Mouse (Mus musculus) MEL (cell line): ENCODE results near the gene Nenf. TPM values are rescaled to one million over a fixed set of nuclear protein-coding genes. Genes with fewer than 3 reads are reported as not detected.

Experiments
- DNase-seq: peaks from one replicate; pipeline ENCODE4 v3.0.0; 2011; ENCODE audit warnings: low read depth, low spot score
- H3K27ac ChIP-seq: 2 replicates; pipeline ENCODE4 v1.5.1; 2012; ENCODE audit warnings: low read depth, mild to moderate bottlenecking, control low read depth, low read length, moderate library complexity; ENCODE audit not compliant: control insufficient read depth
- H3K27me3 ChIP-seq, 2 experiments: fragments of 150-350 bp in 1 of 2; sonication (generic) in 1 of 2; 2 replicates each; pipeline ENCODE4 v1.6.1; 2012; ENCODE audit warnings: low read length in 2 of 2, mild to moderate bottlenecking in 2 of 2, improper control_type of control experiment in 1 of 2, moderate library complexity in 1 of 2; ENCODE audit not compliant: insufficient read depth in 2 of 2, control insufficient read depth in 1 of 2
- H3K36me3 ChIP-seq, 2 experiments: 2 replicates each; pipeline ENCODE4 v1.6.1; 2012 to 2014; ENCODE audit warnings: low read length in 2 of 2, improper control_type of control experiment in 1 of 2, inconsistent platforms in 1 of 2, mild to moderate bottlenecking in 1 of 2; ENCODE audit not compliant: insufficient read depth in 2 of 2, control insufficient read depth in 1 of 2
- H3K4me1 ChIP-seq, 2 experiments: fragments of 150-350 bp in 1 of 2; sonication (generic) in 1 of 2; 2 replicates each; pipeline ENCODE4 v1.6.1; 2012; ENCODE audit warnings: low read length in 2 of 2, improper control_type of control experiment in 1 of 2, mild to moderate bottlenecking in 1 of 2; ENCODE audit not compliant: insufficient read depth in 2 of 2, control insufficient read depth in 1 of 2
- H3K4me3 ChIP-seq, 2 experiments: fragments of 150-350 bp in 1 of 2; sonication (generic) in 1 of 2; 2 replicates each; pipeline ENCODE4 v1.5.1; 2012; ENCODE audit warnings: low read depth in 2 of 2, low read length in 2 of 2, mild to moderate bottlenecking in 2 of 2, moderate library complexity in 2 of 2, control low read depth in 1 of 2, improper control_type of control experiment in 1 of 2; ENCODE audit not compliant: control insufficient read depth in 1 of 2, insufficient read depth in 1 of 2
- H3K79me2 ChIP-seq: 2 replicates; pipeline ENCODE4 v1.6.1; 2012; ENCODE audit warnings: mild to moderate bottlenecking, low read length, moderate library complexity; ENCODE audit not compliant: control insufficient read depth, poor library complexity, insufficient read depth
- H3K9ac ChIP-seq: 2 replicates; pipeline ENCODE4 v1.6.1; 2012; ENCODE audit warnings: low read depth, mild to moderate bottlenecking, control low read depth, low read length, moderate library complexity; ENCODE audit not compliant: control insufficient read depth, poor library complexity, severe bottlenecking
- H3K9me3 ChIP-seq: fragments of 150-350 bp; sonication (generic); replicated peaks from 2 replicates; pipeline ENCODE4 v1.6.1; 2012; ENCODE audit warnings: mild to moderate bottlenecking, low read length, improper control_type of control experiment, moderate library complexity; ENCODE audit not compliant: insufficient read depth
- BHLHE40 ChIP-seq: IDR thresholded peaks from 2 replicates; pipeline ENCODE4 v1.6.1; 2012; ENCODE audit warnings: low read depth, mild to moderate bottlenecking, inconsistent platforms, low read length, improper control_type of control experiment, borderline replicate concordance
- CHD1 ChIP-seq: IDR thresholded peaks from 2 replicates; pipeline ENCODE4 v1.6.1; 2012; ENCODE audit warnings: low read depth, mild to moderate bottlenecking, inconsistent platforms, low read length, improper control_type of control experiment
- CHD2 ChIP-seq: IDR thresholded peaks from 2 replicates; pipeline ENCODE4 v1.6.1; 2011; ENCODE audit warnings: low read length, improper control_type of control experiment
- E2F4 ChIP-seq: IDR thresholded peaks from 2 replicates; pipeline ENCODE4 v1.6.1; 2011; ENCODE audit warnings: low read depth, low read length, improper control_type of control experiment, borderline replicate concordance
- EP300 ChIP-seq, 2 experiments: IDR thresholded peaks; 2 replicates each; pipeline ENCODE4 v1.6.1; 2011; ENCODE audit warnings: improper control_type of control experiment in 2 of 2, low read length in 2 of 2, low read depth in 1 of 2, mild to moderate bottlenecking in 1 of 2
- ETS1 ChIP-seq: IDR thresholded peaks from 2 replicates; pipeline ENCODE4 v1.6.1; 2012; ENCODE audit warnings: low read depth, mild to moderate bottlenecking, inconsistent platforms, low read length, improper control_type of control experiment, moderate library complexity
- GATA1 ChIP-seq: IDR thresholded peaks from 2 replicates; pipeline ENCODE4 v1.6.1; 2011; ENCODE audit warnings: low read depth, low read length, improper control_type of control experiment
- JUND ChIP-seq: IDR thresholded peaks from 2 replicates; pipeline ENCODE4 v1.6.1; 2011; ENCODE audit warnings: low read depth, mild to moderate bottlenecking, improper control_type of control experiment, low read length
- MAFK ChIP-seq: IDR thresholded peaks from 2 replicates; pipeline ENCODE4 v1.6.1; 2011; ENCODE audit warnings: low read depth, mild to moderate bottlenecking, low read length, improper control_type of control experiment, borderline replicate concordance
- MAZ ChIP-seq: IDR thresholded peaks from 2 replicates; pipeline ENCODE4 v1.6.1; 2012; ENCODE audit warnings: low read depth, mild to moderate bottlenecking, inconsistent platforms, low read length, improper control_type of control experiment
- MEF2A ChIP-seq: IDR thresholded peaks from 2 replicates; pipeline ENCODE4 v1.6.1; 2014; ENCODE audit warnings: low read depth, mild to moderate bottlenecking, inconsistent platforms, low read length, improper control_type of control experiment; ENCODE audit not compliant: poor library complexity, insufficient replicate concordance, severe bottlenecking; ENCODE audit errors: extremely low read depth
- MXI1 ChIP-seq: IDR thresholded peaks from 2 replicates; pipeline ENCODE4 v1.6.1; 2011; ENCODE audit warnings: mild to moderate bottlenecking, low read depth, low read length, improper control_type of control experiment
- MYC ChIP-seq: IDR thresholded peaks from 2 replicates; pipeline ENCODE4 v1.6.1; 2011; ENCODE audit warnings: low read depth, mild to moderate bottlenecking, low read length, improper control_type of control experiment, moderate library complexity
- NELFE ChIP-seq: IDR thresholded peaks from 2 replicates; pipeline ENCODE4 v1.6.1; 2011; ENCODE audit warnings: low read depth, low read length, improper control_type of control experiment
- NRF1 ChIP-seq: IDR thresholded peaks from 2 replicates; pipeline ENCODE4 v1.6.1; 2014; ENCODE audit warnings: low read depth, mild to moderate bottlenecking, inconsistent platforms, low read length, improper control_type of control experiment, moderate library complexity; ENCODE audit not compliant: poor library complexity, insufficient read depth, severe bottlenecking
- POLR2A ChIP-seq, 2 experiments: IDR thresholded peaks; 2 replicates each; pipeline ENCODE4 v1.6.1; 2011 to 2012; ENCODE audit warnings: low read length in 2 of 2, mild to moderate bottlenecking in 2 of 2, control low read depth in 1 of 2, improper control_type of control experiment in 1 of 2, low read depth in 1 of 2, moderate library complexity in 1 of 2; ENCODE audit not compliant: control insufficient read depth in 1 of 2, insufficient read depth in 1 of 2, poor library complexity in 1 of 2
- POLR2AphosphoS5 ChIP-seq: IDR thresholded peaks from 2 replicates; pipeline ENCODE4 v1.6.1; 2012; ENCODE audit warnings: low read depth, borderline replicate concordance, mild to moderate bottlenecking, inconsistent platforms, low read length, moderate library complexity, mixed read lengths
- RCOR1 ChIP-seq: IDR thresholded peaks from 2 replicates; pipeline ENCODE4 v1.6.1; 2012; ENCODE audit warnings: low read depth, mild to moderate bottlenecking, inconsistent platforms, low read length, improper control_type of control experiment
- SIN3A ChIP-seq: IDR thresholded peaks from 2 replicates; pipeline ENCODE4 v1.6.1; 2012; ENCODE audit warnings: low read length, improper control_type of control experiment, inconsistent platforms
- SMC3 ChIP-seq: IDR thresholded peaks from 2 replicates; pipeline ENCODE4 v1.6.1; 2011; ENCODE audit warnings: low read depth, low read length, improper control_type of control experiment
- UBTF ChIP-seq: IDR thresholded peaks from 2 replicates; pipeline ENCODE4 v1.6.1; 2012; ENCODE audit warnings: low read depth, mild to moderate bottlenecking, inconsistent platforms, low read length, improper control_type of control experiment, moderate library complexity, borderline replicate concordance; ENCODE audit not compliant: insufficient read depth
- USF1 ChIP-seq: IDR thresholded peaks from 2 replicates; pipeline ENCODE4 v1.6.1; 2014; ENCODE audit warnings: low read depth, mild to moderate bottlenecking, inconsistent platforms, low read length, improper control_type of control experiment, moderate library complexity
- ZC3H11A ChIP-seq: IDR thresholded peaks from 2 replicates; pipeline ENCODE4 v1.6.1; 2012; ENCODE audit warnings: low read depth, mild to moderate bottlenecking, inconsistent platforms, low read length, improper control_type of control experiment
- ZKSCAN1 ChIP-seq: IDR thresholded peaks from 2 replicates; pipeline ENCODE4 v1.6.1; 2012; ENCODE audit warnings: low read depth, mild to moderate bottlenecking, inconsistent platforms, low read length, improper control_type of control experiment, moderate library complexity
- ZNF384 ChIP-seq: IDR thresholded peaks from 2 replicates; pipeline ENCODE4 v1.6.1; 2012; ENCODE audit warnings: low read depth, mild to moderate bottlenecking, inconsistent platforms, low read length, improper control_type of control experiment
- polyA plus RNA-seq, 2 experiments: library from polyadenylated mRNA; stranded (reverse) in 1 of 2; unstranded in 1 of 2; fragments of >175 nt in 1 of 2; fragments of >200 nt in 1 of 2; gene quantifications; 2 replicates each; pipeline versions ENCODE4 v1.2.1 to v1.2.4; 2012; ENCODE audit warnings: low replicate concordance in 2 of 2, low read depth in 1 of 2; ENCODE audit not compliant: insufficient read length in 2 of 2, insufficient read depth in 1 of 2, missing spikeins in 1 of 2
- total RNA-seq: library from RNA; depleted of rRNA; stranded (reverse); fragments of 300-350 nt; gene quantifications from 2 replicates; pipeline ENCODE4 v1.2.3, GENCODE M21; 2012

The Nenf gene
- total and polyA plus RNA-seq, 3 experiments = 49.4 to 53.2 TPM; not detected in 1

GRCm38 (mm10) chr1:191259661-191260060 is 58.3 kb downstream of the Nenf start:
- Histone ChIP-seq H3K79me2 (no peaks in the 10 kb centered on the region), H3K9me3 (no peaks in the 10 kb centered on the region), H3K36me3 (no peaks in the 10 kb centered on the region), H3K27ac (no peak overlapping the region), H3K27me3 (peaks cover 5 to 9% of the 10 kb centered on the region in 2 experiments), H3K9ac (no peak overlapping the region), H3K4me1 (peaks cover 0 to 7% of the 10 kb centered on the region in 2 experiments; a peak in 1 of 4 replicates), H3K4me3 (no peak overlapping the region)
- TF ChIP-seq SIN3A = no peak
- no peak for TF ChIP-seq NRF1
- no peak for TF ChIP-seq CHD2
- no peak for TF ChIP-seq CHD1
- no peak for TF ChIP-seq NELFE
- TF ChIP-seq SMC3 = no peak
- TF ChIP-seq ZKSCAN1 = no peak
- no peak for TF ChIP-seq ZNF384
- no peak for TF ChIP-seq MYC
- TF ChIP-seq POLR2AphosphoS5 = no peak
- no peak for TF ChIP-seq UBTF
- no peak for DNase-seq

DNA sequence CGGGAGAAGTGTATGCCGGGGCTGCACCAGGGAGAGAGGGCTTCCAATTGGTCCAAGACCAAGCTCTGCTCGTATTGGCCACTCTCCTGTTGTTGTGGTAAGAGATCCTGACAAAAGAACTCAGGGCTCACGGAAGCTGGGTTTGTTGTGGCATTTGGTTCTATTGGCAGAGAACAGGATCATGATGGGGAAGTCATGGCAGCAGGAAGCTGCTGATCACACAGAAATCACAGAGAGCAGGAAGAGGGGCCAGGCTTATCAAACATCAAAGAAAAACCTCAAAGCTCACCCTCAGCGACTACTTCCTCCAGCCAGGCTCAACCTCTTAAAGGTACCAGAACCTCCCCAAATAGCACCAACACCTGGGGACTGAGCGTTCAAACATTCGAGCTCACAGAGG is 58.9 kb downstream of the Nenf start:
- no peak overlapping the region for H3K27ac ChIP-seq
- peak; percentile 32 for DNase-seq
- TF ChIP-seq GATA1 = peak; percentile 46; the same call in 1 of the 2 replicates
- no peak for TF ChIP-seq BHLHE40
- TF ChIP-seq EP300 (IDR thresholded peaks at IDR 0.05; ENCODE audit: low read depth in 1 of 2, low read length in 2 of 2) = peak; percentile 35 to 39; a peak in 2 of 4 replicates
- TF ChIP-seq RCOR1 = peak; percentile 92
- H3K4me3 ChIP-seq = no peak overlapping the region
- no peak overlapping the region for H3K9ac ChIP-seq
- H3K36me3 ChIP-seq = no peaks in the 10 kb centered on the region
- H3K27me3 ChIP-seq = peaks cover 5 to 9% of the 10 kb centered on the region in 2 experiments
- H3K4me1 ChIP-seq = peaks cover 0 to 7% of the 10 kb centered on the region in 2 experiments; a peak in 1 of 4 replicates
- H3K79me2 ChIP-seq = no peaks in the 10 kb centered on the region
- H3K9me3 ChIP-seq = no peaks in the 10 kb centered on the region

GRCm38 (mm10) chr1:191258521-191258920 is 59.5 kb downstream of the Nenf start:
- no peaks in the 10 kb centered on the region for H3K79me2 ChIP-seq
- peaks cover 0 to 7% of the 10 kb centered on the region in 2 experiments; a peak in 1 of 4 replicates for H3K4me1 ChIP-seq
- H3K9me3 ChIP-seq = no peaks in the 10 kb centered on the region
- H3K9ac ChIP-seq = no peak overlapping the region
- no peak overlapping the region for H3K4me3 ChIP-seq
- TF ChIP-seq POLR2A (IDR thresholded peaks at IDR 0.05; ENCODE audit: control insufficient read depth in 1 of 2, insufficient read depth in 1 of 2, low read depth in 1 of 2, low read length in 2 of 2, poor library complexity in 1 of 2) = no peak
- no peak for TF ChIP-seq CHD2
- TF ChIP-seq MAZ = no peak
- no peak for TF ChIP-seq E2F4
- TF ChIP-seq ZNF384 = no peak
- no peak for TF ChIP-seq MAFK
- no peak for TF ChIP-seq ZC3H11A
- no peak for TF ChIP-seq JUND
- TF ChIP-seq NELFE = no peak
- TF ChIP-seq EP300 (IDR thresholded peaks at IDR 0.05; ENCODE audit: low read depth in 1 of 2, low read length in 2 of 2) = no peak
- no peak for TF ChIP-seq MXI1
- no peak for TF ChIP-seq POLR2AphosphoS5
- TF ChIP-seq USF1 = no peak
- TF ChIP-seq ETS1 = no peak
- no peak for TF ChIP-seq MEF2A
- H3K27ac ChIP-seq = no peak overlapping the region
- no peaks in the 10 kb centered on the region for H3K36me3 ChIP-seq
- peaks cover 5 to 9% of the 10 kb centered on the region in 2 experiments for H3K27me3 ChIP-seq
- no peak for DNase-seq
